In genomic region chr2:150666723-150667064, GRCm38 (mm10) we compare ENCODE assay signal across 9 mouse cellular contexts. TPM values are rescaled to one million over a fixed set of nuclear protein-coding genes. Genes with fewer than 3 reads are reported as not detected.
DNase-seq lines count a peak whose midpoint lies in the region; ATAC-seq and TF ChIP-seq lines count a peak whose summit lies in the region.
"Had no signal": no experiment of that assay in that cellular context is flagged by ENCODE, and none has a peak within 500 bp of the region (broad histone marks: within the 10 kb centered on the region; RNA-seq: fewer than 3 reads in every experiment).

No protein-coding gene starts in this region.

- peaks cover 19% of the 10 kb centered on the region; the same call in 1 of the 2 replicates for H3K36me3 ChIP-seq in heart, adult 2 months (ENCODE audit: control insufficient read depth, insufficient read depth, low read length)
- no peaks in the 10 kb centered on the region for H3K36me3 ChIP-seq in testis, adult 2 months (ENCODE audit: control insufficient read depth, insufficient read depth, low read length)
- peaks cover 8% of the 10 kb centered on the region for H3K36me3 ChIP-seq in liver, embryonic 13.5 days
- H3K36me3 ChIP-seq in stomach, postnatal 0 days (ENCODE audit: control insufficient read depth, insufficient read depth, low read length) = no peaks in the 10 kb centered on the region

- TF ChIP-seq POLR2A in heart, adult 2 months (IDR thresholded peaks at IDR 0.05; ENCODE audit: insufficient read depth, low read depth, low read length) = no peak
- TF ChIP-seq POLR2A in testis, adult 2 months (IDR thresholded peaks at IDR 0.05; ENCODE audit: control insufficient read depth, low read depth, low read length) = no peak

- TF ChIP-seq CTCF in heart, adult 2 months (IDR thresholded peaks at IDR 0.05) = no peak
- TF ChIP-seq CTCF in testis, adult 2 months (IDR thresholded peaks at IDR 0.05; ENCODE audit: control insufficient read depth, insufficient read depth, insufficient replicate concordance, low read depth, low read length) = no peak
- TF ChIP-seq CTCF in stomach, postnatal 0 days (IDR thresholded peaks at IDR 0.05; ENCODE audit: low read depth) = no peak

- no peak for TF ChIP-seq EP300 in heart, adult 2 months (IDR thresholded peaks at IDR 0.05; ENCODE audit: insufficient read depth, low read depth, low read length)
- TF ChIP-seq EP300 in stomach, postnatal 0 days (optimal IDR thresholded peaks at IDR 0.05) = no peak

- H3K27ac ChIP-seq in heart, adult 2 months = peak overlapping the region; percentile 84
- H3K27ac ChIP-seq in testis, adult 2 months (ENCODE audit: control insufficient read depth, insufficient read depth, low read depth, low read length) = 0 out of 2 replicates have a peak overlapping the region, but pooled peaks have one; percentile 51
- peak overlapping the region; percentile 98 for H3K27ac ChIP-seq in liver, embryonic 13.5 days
- peak overlapping the region; percentile 93 for H3K27ac ChIP-seq in stomach, postnatal 0 days (replicated peaks)

- H3K79me2 ChIP-seq in heart, adult 2 months (replicated peaks; ENCODE audit: control insufficient read depth, insufficient read depth, low read length) = no peaks in the 10 kb centered on the region; the same call in 1 of the 2 replicates

- H3K27me3 ChIP-seq in heart, adult 2 months (ENCODE audit: control insufficient read depth, insufficient read depth, low read length) = no peaks in the 10 kb centered on the region
- no peaks in the 10 kb centered on the region for H3K27me3 ChIP-seq in testis, adult 2 months (ENCODE audit: control insufficient read depth, insufficient read depth, low read length)
- no peaks in the 10 kb centered on the region for H3K27me3 ChIP-seq in liver, embryonic 13.5 days
- H3K27me3 ChIP-seq in stomach, postnatal 0 days (ENCODE audit: control insufficient read depth, insufficient read depth, low read length) = no peaks in the 10 kb centered on the region

- peak overlapping the region; percentile 97 for H3K4me2 ChIP-seq in liver, embryonic 13.5 days
- peak overlapping the region; percentile 89 for H3K4me2 ChIP-seq in stomach, postnatal 0 days (replicated peaks; ENCODE audit: low read depth)

- peak overlapping the region; percentile 94 for H3K9ac ChIP-seq in heart, adult 2 months (ENCODE audit: low read depth, low read length)
- H3K9ac ChIP-seq in liver, embryonic 13.5 days = peak overlapping the region; percentile 90
- H3K9ac ChIP-seq in stomach, postnatal 0 days (ENCODE audit: low read length) = peak overlapping the region; percentile 78

- DNase-seq in heart, adult 2 months = no peak
- no peak for DNase-seq in heart, postnatal 4 days
- no peak for DNase-seq in testis, postnatal 14 days (ENCODE audit: low spot score)
- no peak for DNase-seq in liver, embryonic 13.5 days
- no peak for DNase-seq in stomach, postnatal 0 days (ENCODE audit: low spot score)
- no peak for DNase-seq in left cerebral cortex, postnatal 4 days
- no peak for DNase-seq in cerebellum, adult 18-20 months

- H3K9me3 ChIP-seq in liver, embryonic 13.5 days (replicated peaks) = no peaks in the 10 kb centered on the region
- H3K9me3 ChIP-seq in stomach, postnatal 0 days (ENCODE audit: control insufficient read depth, low read length) = no peaks in the 10 kb centered on the region

- H3K4me3 ChIP-seq in heart, adult 2 months = peak overlapping the region; percentile 78
- H3K4me3 ChIP-seq in testis, adult 2 months (ENCODE audit: control insufficient read depth, low read depth, low read length) = peak overlapping the region; percentile 34
- peak overlapping the region; percentile 85 for H3K4me3 ChIP-seq in liver, embryonic 13.5 days (replicated peaks)
- H3K4me3 ChIP-seq in stomach, postnatal 0 days (ENCODE audit: low read depth, low read length) = peak overlapping the region; percentile 65

- H3K4me1 ChIP-seq in heart, adult 2 months (ENCODE audit: control insufficient read depth, insufficient read depth, low read length) = peaks cover 12% of the 10 kb centered on the region
- H3K4me1 ChIP-seq in testis, adult 2 months (ENCODE audit: control insufficient read depth, insufficient read depth, low read length) = peaks cover 3% of the 10 kb centered on the region
- peaks cover 91% of the 10 kb centered on the region for H3K4me1 ChIP-seq in liver, embryonic 13.5 days (replicated peaks)
- H3K4me1 ChIP-seq in stomach, postnatal 0 days (replicated peaks; ENCODE audit: control insufficient read depth, insufficient read depth) = peaks cover 6% of the 10 kb centered on the region; the same call in 1 of the 2 replicates

- intact Hi-C loops in heart, adult 2 months (cut with DNase I) = no loop called here
- intact Hi-C loops in left cerebral cortex, postnatal 4 days (cut with DNase I) = no loop called here

- 47% methylated on average over 7 of the region's 7 CpGs for WGBS in heart, adult 2 months
- 23% methylated on average over 7 of the region's 7 CpGs for WGBS in liver, embryonic 13.5 days (ENCODE audit: insufficient replicate concordance)
- WGBS in stomach, postnatal 0 days = 39% methylated on average over 7 of the region's 7 CpGs

- no peak for ATAC-seq in liver, embryonic 13.5 days (ENCODE audit: low read depth)
- ATAC-seq in stomach, postnatal 0 days (ENCODE audit: low FRiP score, low TSS enrichment) = no peak

RNA-seq across cellular contexts. Expression of gene Acss1, which starts 1.6 kb away (rescaled TPM):
- total RNA-seq in heart, adult 2 months (2021) = 100 to 1,000 TPM; 256 to 332 TPM
- 301 and 494 TPM in 2 replicates for polyA plus RNA-seq in heart, adult 2 months (2012; rRNA removed)
- 10 to 100 TPM; 26.7 to 27.3 TPM for total RNA-seq in heart, postnatal 4 days (2021)
- polyA plus RNA-seq in testis, adult 2 months (2012; rRNA removed) = 9.7 and 14.6 TPM in 2 replicates
- polyA plus RNA-seq in liver, embryonic 13.5 days (2015; fragmentation: Nextera tagmentation; extraction: Ambion mirVana) = 28.7 and 44.7 TPM in 2 replicates
- 28.2 and 35.7 TPM in 2 replicates for polyA plus RNA-seq in stomach, postnatal 0 days (2015; fragmentation: Nextera tagmentation; extraction: Ambion mirVana)
- 10 to 100 TPM; 15.5 to 16.6 TPM for total RNA-seq in left cerebral cortex, postnatal 4 days (2021)

RNA-seq across cellular contexts. Expression of gene Vsx1, which starts 22.5 kb away (rescaled TPM):
- total RNA-seq in heart, adult 2 months (2021) = under 1 TPM; 0.10 to 0.14 TPM
- not detected in 2 replicates for polyA plus RNA-seq in heart, adult 2 months (2012; rRNA removed)
- not detected for total RNA-seq in heart, postnatal 4 days (2021)
- polyA plus RNA-seq in testis, adult 2 months (2012; rRNA removed) = 0.02 TPM in 1 of 2 replicates, not detected in the other
- polyA plus RNA-seq in liver, embryonic 13.5 days (2015; fragmentation: Nextera tagmentation; extraction: Ambion mirVana) = not detected in 2 replicates
- polyA plus RNA-seq in stomach, postnatal 0 days (2015; fragmentation: Nextera tagmentation; extraction: Ambion mirVana) = not detected in 2 replicates
- under 1 TPM; 0.10 to 0.12 TPM for total RNA-seq in left cerebral cortex, postnatal 4 days (2021)
- total RNA-seq: left cerebral cortex, adult 8-10 months had no signal

RNA-seq across cellular contexts. Expression of gene Apmap, which starts 58.3 kb away (rescaled TPM):
- total RNA-seq in heart, adult 2 months (2021) = 10 to 100 TPM; 52.6 to 56.9 TPM
- 37.5 and 59.4 TPM in 2 replicates for polyA plus RNA-seq in heart, adult 2 months (2012; rRNA removed)
- total RNA-seq in heart, postnatal 4 days (2021) = 10 to 100 TPM; 33.5 to 37.6 TPM
- 24.1 and 31.2 TPM in 2 replicates for polyA plus RNA-seq in testis, adult 2 months (2012; rRNA removed)
- polyA plus RNA-seq in liver, embryonic 13.5 days (2015; fragmentation: Nextera tagmentation; extraction: Ambion mirVana) = 26.2 and 28.7 TPM in 2 replicates
- polyA plus RNA-seq in stomach, postnatal 0 days (2015; fragmentation: Nextera tagmentation; extraction: Ambion mirVana) = 30.0 and 30.1 TPM in 2 replicates
- 10 to 100 TPM; 29.1 to 37.9 TPM for total RNA-seq in left cerebral cortex, postnatal 4 days (2021)

Comparison
In these comparisons a context has a peak if more than half of its experiments do, and no peak if none do; other contexts are left out.
1. H3K4me3 ChIP-seq: peak in every context shown above with its lines; median percentile 85 in liver, embryonic 13.5 days; 78 in heart, adult 2 months; 65 in stomach, postnatal 0 days; 34 in testis, adult 2 months.